Mouse (Mus musculus) MEL (cell line): ENCODE data around the gene Pomgnt1.
A peak's percentile ranks its signal among the peaks of the same experiment; 100 is the strongest.

Experiments
- EP300 ChIP-seq, 2 experiments: IDR thresholded peaks; 2 replicates each; pipeline ENCODE4 v1.6.1; 2011; ENCODE audit warnings: improper control_type of control experiment in 2 of 2, low read length in 2 of 2, low read depth in 1 of 2, mild to moderate bottlenecking in 1 of 2
- TAL1 ChIP-seq: IDR thresholded peaks from 2 replicates; pipeline ENCODE4 v1.6.1; 2012; ENCODE audit warnings: mild to moderate bottlenecking, inconsistent platforms, low read length, moderate library complexity, mixed read lengths
- UBTF ChIP-seq: IDR thresholded peaks from 2 replicates; pipeline ENCODE4 v1.6.1; 2012; ENCODE audit warnings: low read depth, mild to moderate bottlenecking, inconsistent platforms, low read length, improper control_type of control experiment, moderate library complexity, borderline replicate concordance; ENCODE audit not compliant: insufficient read depth
- USF1 ChIP-seq: IDR thresholded peaks from 2 replicates; pipeline ENCODE4 v1.6.1; 2014; ENCODE audit warnings: low read depth, mild to moderate bottlenecking, inconsistent platforms, low read length, improper control_type of control experiment, moderate library complexity
- USF2 ChIP-seq, 2 experiments: IDR thresholded peaks; 2 replicates each; pipeline ENCODE4 v1.6.1; 2011 to 2012; ENCODE audit warnings: improper control_type of control experiment in 2 of 2, low read length in 2 of 2, borderline replicate concordance in 1 of 2, inconsistent platforms in 1 of 2, low read depth in 1 of 2, mild to moderate bottlenecking in 1 of 2; ENCODE audit not compliant: insufficient read depth in 1 of 2
- ZNF384 ChIP-seq: IDR thresholded peaks from 2 replicates; pipeline ENCODE4 v1.6.1; 2012; ENCODE audit warnings: low read depth, mild to moderate bottlenecking, inconsistent platforms, low read length, improper control_type of control experiment

- TF ChIP-seq USF1 (no peak), ZNF384 (no peak), USF2 (IDR thresholded peaks at IDR 0.05; ENCODE audit: borderline replicate concordance in 1 of 2, insufficient read depth in 1 of 2, low read depth in 1 of 2, low read length in 2 of 2) (no peak), UBTF (peak; percentile 17; the same call in 1 of the 2 replicates), TAL1 (no peak), EP300 (IDR thresholded peaks at IDR 0.05; ENCODE audit: low read depth in 1 of 2, low read length in 2 of 2) (peak in 1 of 2 experiments; percentile 25; a peak in 1 of 4 replicates)
Observed at GRCm38 (mm10) chr4:116143891-116144717, 20.5 kb downstream of the Pomgnt1 start.
